Mouse (Mus musculus): ENCODE measurements at regions not wholly inside any gene's neighbourhood (a gene's known extent, or its start where the extent isn't known, plus 50 kb on each side); places are given as distances from the start of the nearest gene placed in this dataset.

DNA sequence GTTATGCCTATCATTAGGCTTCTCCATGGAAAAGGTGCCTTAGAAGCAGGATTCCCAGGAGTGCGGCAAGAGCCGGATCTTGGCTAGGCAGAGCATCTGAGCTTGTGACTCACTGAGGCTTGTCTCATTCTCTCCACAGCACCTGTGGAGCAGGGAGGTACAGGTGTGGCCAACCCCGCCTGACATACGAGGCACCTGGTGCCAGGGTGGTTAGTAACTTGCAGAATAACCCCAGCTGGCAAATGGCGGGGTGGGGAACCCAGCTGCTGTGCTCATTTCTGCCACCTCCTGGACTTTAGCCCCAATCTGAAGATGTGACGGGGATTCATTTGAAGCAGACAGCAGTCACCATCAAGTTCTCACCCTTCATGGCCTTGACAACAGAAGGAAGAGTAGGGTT is 96.2 kb downstream of the Pdgfra start:
- intact Hi-C loops (cut with DNase I), result no loop called here
- no peak for DNase-seq

GRCm38 (mm10) chr5:75249671-75250070 is 97.6 kb downstream of the Pdgfra start:
- DNase-seq, result no peak
- intact Hi-C loops (cut with DNase I), result no loop called here

GRCm38 (mm10) chr5:75253349-75253748 is 101.3 kb downstream of the Pdgfra start:
- peak; percentile 41 for DNase-seq
- intact Hi-C loops (cut with DNase I), result no loop called here

DNA sequence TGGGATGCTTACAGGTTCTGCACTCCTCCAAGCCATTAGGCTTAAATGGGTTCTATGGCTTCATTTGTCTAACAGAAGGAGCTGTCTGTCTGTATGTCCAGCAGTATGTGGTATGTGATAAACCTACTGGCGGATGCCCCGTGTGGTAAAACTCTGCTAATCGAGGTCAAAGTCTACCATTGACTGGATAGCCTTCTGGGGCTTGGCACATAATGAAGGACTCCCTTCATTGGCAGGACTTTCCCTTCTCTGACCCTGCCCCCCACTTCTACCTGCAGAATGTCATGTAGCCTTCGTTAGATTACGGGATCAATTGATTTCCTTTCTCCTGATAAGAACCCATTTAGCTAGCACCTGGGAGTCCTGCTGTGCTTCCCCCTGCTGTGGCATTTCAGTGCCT is 101.7 kb downstream of the Pdgfra start:
- no peak for DNase-seq

GRCm38 (mm10) chr5:75256186-75256585 is 104.1 kb downstream of the Pdgfra start:
- DNase-seq, result no peak
- intact Hi-C loops (cut with DNase I), result no loop called here

More for the DNA sequence above, 101.7 kb downstream of the Pdgfra start:
- intact Hi-C loops (cut with DNase I), result no loop called here

- intact Hi-C loops (cut with DNase I), result no loop called here
- DNase-seq, result no peak
These were observed 105.0 kb downstream of the Pdgfra start for GRCm38 (mm10) chr5:75257067-75257466.

- intact Hi-C loops (cut with DNase I), result no loop called here
- DNase-seq, result no peak
These were observed 108.2 kb downstream of the Pdgfra start for GRCm38 (mm10) chr5:75260247-75260646.

- intact Hi-C loops (cut with DNase I), result no loop called here
- DNase-seq, result no peak
These were observed 114.1 kb downstream of the Pdgfra start for GRCm38 (mm10) chr5:75266111-75266676.

DNA sequence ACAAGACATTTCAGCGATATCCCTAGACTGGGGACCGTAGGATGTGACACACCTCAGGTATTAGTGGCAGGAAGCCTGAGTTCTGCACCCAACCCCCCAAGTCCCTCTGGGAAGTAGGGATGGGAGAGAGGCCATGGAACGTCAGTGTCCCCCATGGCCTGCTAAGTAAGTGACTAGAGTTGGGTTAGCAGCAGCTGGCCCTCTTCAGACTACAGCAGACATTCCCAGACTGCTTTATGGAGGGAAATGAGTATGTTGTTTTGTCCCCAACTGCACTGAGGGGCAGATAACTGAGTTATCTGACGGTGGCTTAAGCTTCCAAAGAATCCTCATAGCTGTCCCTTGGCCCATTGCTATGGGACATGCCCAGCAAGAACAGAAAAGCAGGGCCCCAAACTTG is 114.8 kb downstream of the Pdgfra start:
- intact Hi-C loops (cut with DNase I), result no loop called here

DNA sequence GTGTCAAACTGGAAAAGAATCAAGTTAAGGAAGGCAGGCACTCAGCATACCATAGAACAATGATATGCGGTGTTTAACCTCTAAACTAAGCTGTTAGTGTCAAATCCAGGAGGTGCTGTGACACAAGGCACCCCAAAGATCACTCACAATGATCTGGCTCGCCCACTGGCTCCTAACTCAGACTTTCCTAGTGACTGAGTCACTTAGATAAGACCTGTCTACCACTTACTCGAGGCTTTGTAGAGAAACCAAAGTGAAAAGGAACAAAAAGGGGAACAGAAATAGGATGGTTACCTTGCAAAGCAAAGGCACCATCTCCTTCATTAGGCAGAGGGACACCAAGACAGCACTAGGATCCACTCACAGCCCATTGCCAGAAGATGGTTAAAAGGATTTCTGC is 115.7 kb downstream of the Pdgfra start:
- DNase-seq, result no peak
- intact Hi-C loops (cut with DNase I), result no loop called here

More for the DNA sequence above, 114.8 kb downstream of the Pdgfra start:
- DNase-seq, result no peak

GRCm38 (mm10) chr5:75278041-75278440 is 125.9 kb downstream of the Pdgfra start:
- no peak for DNase-seq
- intact Hi-C loops (cut with DNase I), result no loop called here

- intact Hi-C loops (cut with DNase I), result no loop called here
- DNase-seq, result no peak
These were observed 127.6 kb downstream of the Pdgfra start for GRCm38 (mm10) chr5:75279561-75280171.

DNA sequence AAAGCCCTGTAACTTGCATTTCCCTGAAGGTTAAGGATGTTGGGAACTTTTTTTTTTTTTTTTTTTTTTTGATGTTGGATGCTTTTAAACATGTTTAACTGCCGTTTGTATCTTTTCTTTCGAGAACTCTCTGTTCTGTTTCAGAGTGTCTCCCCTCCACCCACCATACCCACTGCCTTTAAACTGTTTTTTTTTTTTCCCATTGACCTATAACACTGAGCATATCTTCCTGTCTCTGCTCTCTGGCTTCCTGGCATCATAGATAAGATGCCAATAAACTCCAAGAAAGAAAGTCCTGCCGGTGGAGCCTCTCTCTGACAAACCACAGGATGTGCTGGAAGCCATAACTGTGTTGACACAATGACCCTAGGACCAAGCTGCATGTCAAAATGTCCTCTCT is 128.6 kb downstream of the Pdgfra start:
- DNase-seq, result no peak
- intact Hi-C loops (cut with DNase I), result no loop called here

GRCm38 (mm10) chr5:75281510-75281909 is 129.4 kb downstream of the Pdgfra start:
- DNase-seq, result no peak
- intact Hi-C loops (cut with DNase I), result no loop called here

- no peak for DNase-seq
- intact Hi-C loops (cut with DNase I), result no loop called here
These were observed 130.5 kb downstream of the Pdgfra start for GRCm38 (mm10) chr5:75282617-75283016.

DNA sequence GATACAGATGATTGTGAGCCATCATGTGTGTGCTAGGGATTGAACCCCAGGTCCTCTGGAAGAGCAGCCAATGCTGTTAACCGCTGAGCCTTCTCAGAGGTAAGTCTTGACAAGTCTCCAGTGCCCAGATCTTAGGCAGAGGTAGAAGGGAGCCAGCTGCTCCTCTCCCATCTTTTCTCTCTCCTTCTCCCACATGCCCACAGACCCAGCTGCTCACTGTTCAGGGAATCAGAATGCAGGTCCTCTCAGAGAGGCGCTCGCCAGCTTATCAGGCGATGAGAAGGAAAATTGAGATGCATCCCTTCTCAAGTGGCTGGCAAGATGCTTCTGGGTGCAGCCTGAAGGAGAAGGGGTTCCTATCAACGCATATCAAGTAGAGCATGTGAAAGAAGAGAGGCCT is 131.7 kb downstream of the Pdgfra start:
- intact Hi-C loops (cut with DNase I), result no loop called here
- DNase-seq, result no peak

DNA sequence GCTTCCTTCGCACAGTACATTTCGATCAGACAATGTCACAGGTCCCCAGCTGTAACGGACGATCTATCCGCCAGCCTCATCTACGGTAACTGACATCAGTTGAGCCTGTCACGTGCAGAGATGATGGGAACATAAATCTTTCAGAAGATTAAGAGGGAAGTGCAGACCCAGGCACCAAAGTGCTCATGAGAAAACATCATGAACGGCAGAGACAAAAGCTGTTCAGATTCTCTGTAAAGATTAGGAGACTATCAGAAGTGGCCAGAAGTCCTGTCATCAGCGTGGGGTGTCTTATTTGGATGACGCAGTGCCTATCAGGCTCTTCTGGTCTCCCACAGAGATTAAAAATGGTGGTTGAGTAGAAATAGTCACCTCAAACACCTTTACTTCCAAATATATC is 133.9 kb downstream of the Pdgfra start:
- DNase-seq, result no peak

DNA sequence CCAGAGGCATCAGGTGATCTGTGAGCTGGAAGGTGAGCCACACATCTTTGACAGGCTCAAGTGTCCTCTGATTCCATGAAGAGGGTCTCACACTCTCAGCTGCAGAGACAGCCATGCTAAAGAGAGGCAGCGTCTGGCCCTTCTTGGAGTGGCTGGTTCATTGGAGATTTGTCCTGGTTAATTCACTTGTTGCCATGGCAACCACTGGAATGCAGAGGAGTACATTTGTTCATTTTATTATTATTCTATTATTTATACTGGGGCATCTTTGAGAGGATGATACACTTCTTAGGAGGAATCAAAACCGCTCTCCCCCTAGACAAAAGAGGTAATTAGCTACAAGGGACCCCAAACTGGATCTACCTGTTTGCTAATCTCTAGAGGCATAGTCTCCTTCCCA is 143.6 kb downstream of the Pdgfra start:
- intact Hi-C loops (cut with DNase I), result no loop called here
- no peak for DNase-seq

More for the DNA sequence above, 133.9 kb downstream of the Pdgfra start:
- intact Hi-C loops (cut with DNase I), result no loop called here

GRCm38 (mm10) chr5:75312897-75313296 is 160.8 kb downstream of the Pdgfra start:
- DNase-seq, result no peak
- intact Hi-C loops (cut with DNase I), result no loop called here

DNA sequence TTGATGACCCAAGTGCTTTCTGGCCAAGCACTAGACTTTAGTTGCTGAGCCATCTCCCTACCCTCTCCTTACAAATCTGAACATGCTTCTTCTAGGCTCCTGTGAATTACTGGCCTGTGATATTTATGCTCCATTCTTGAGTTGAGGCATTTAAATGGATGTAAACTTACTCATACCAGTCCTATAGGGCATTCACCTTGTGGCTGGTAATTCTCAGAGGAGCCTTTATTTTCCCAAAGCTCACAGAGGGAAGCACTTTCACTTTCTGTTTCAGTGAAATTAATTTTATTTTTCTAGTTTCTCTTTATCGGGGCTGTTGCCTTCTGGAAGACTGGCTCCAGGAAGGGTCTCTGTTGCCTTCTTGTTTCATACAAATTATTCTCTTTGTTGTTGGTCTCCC is 163.9 kb downstream of the Pdgfra start:
- intact Hi-C loops (cut with DNase I), result no loop called here
- no peak for DNase-seq

- intact Hi-C loops (cut with DNase I), result no loop called here
- no peak for DNase-seq
These were observed 168.4 kb downstream of the Pdgfra start for GRCm38 (mm10) chr5:75320536-75320935.

GRCm38 (mm10) chr5:75334050-75334449 is 182.0 kb downstream of the Pdgfra start:
- intact Hi-C loops (cut with DNase I), result no loop called here
- no peak for DNase-seq

DNA sequence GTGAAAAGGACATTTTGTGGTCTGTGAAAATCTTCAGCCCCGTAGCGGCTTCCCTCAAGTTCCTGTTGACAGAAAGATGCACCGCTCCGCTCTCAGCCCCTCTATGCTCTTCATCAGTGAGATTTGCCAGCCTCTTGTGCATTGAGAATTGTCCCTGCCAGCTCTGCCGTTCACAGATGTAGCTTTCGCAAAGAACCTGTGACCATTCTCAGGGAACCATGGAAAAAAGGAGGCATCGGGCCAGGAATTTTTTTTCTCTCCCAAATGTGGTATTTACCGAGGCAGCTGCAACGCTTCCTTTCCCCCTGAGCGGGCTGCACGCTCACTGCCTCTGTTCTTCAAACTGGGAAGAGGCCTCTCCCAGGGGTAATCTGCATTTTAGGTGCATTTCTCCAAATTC is 184.4 kb downstream of the Pdgfra start:
- peak; percentile 38 for DNase-seq
- intact Hi-C loops (cut with DNase I), result no loop called here
